Mouse (Mus musculus) forebrain, postnatal 0 days (tissue): Measurements from ENCODE around the gene Palm. TPM values are rescaled to one million over a fixed set of nuclear protein-coding genes. Genes with fewer than 3 reads are reported as not detected.
A peak's percentile ranks its signal among the peaks of the same experiment; 100 is the strongest.

ENCODE experiments used
- ATAC-seq: fragments of 200-750 bp; cut with Nextera tagmentation; 2 replicates; pipeline ENCODE4 v1.8.0; 2017; ENCODE audit warnings: mild to moderate bottlenecking, moderate library complexity
- DNase-seq: peaks from one replicate; pipeline ENCODE4 v3.0.0-alpha.2; 2015
- H3K27ac ChIP-seq: fragments of 300-500 bp; sonication (generic); 2 replicates; pipeline ENCODE4 v1.5.1; 2014; ENCODE audit warnings: low read depth, mild to moderate bottlenecking, antibody characterized with exemption, low read length, moderate library complexity, mixed read lengths
- H3K27me3 ChIP-seq: fragments of 300-500 bp; sonication (generic); 2 replicates; pipeline ENCODE4 v1.6.1; 2014; ENCODE audit warnings: mild to moderate bottlenecking, low read length, mixed read lengths; ENCODE audit not compliant: insufficient read depth
- H3K36me3 ChIP-seq: fragments of 300-500 bp; sonication (generic); 2 replicates; pipeline ENCODE4 v1.6.1; 2014; ENCODE audit warnings: mild to moderate bottlenecking, moderate library complexity; ENCODE audit not compliant: insufficient read depth
- H3K4me1 ChIP-seq: fragments of 300-500 bp; sonication (generic); 2 replicates; pipeline ENCODE4 v1.6.1; 2014; ENCODE audit warnings: antibody characterized with exemption; ENCODE audit not compliant: insufficient read depth
- H3K4me2 ChIP-seq: fragments of 300-500 bp; sonication (generic); 2 replicates; pipeline ENCODE4 v1.6.1; 2014; ENCODE audit warnings: low read depth, mild to moderate bottlenecking, moderate library complexity
- H3K4me3 ChIP-seq: fragments of 300-500 bp; sonication (generic); 2 replicates; pipeline ENCODE4 v1.5.1; 2014; ENCODE audit warnings: low read depth, low read length, mixed read lengths
- H3K9ac ChIP-seq: fragments of 300-500 bp; sonication (generic); 2 replicates; pipeline ENCODE4 v1.6.1; 2014; ENCODE audit warnings: mild to moderate bottlenecking
- H3K9me3 ChIP-seq: fragments of 300-500 bp; sonication (generic); 2 replicates; pipeline ENCODE4 v1.6.1; 2016; ENCODE audit warnings: low read length
- CTCF ChIP-seq: sonication (generic); IDR thresholded peaks from 2 replicates; pipeline ENCODE4 v1.5.1; 2016; ENCODE audit warnings: antibody characterized with exemption, control low read depth, low read depth
- WGBS: fragments of 180-500 bp; shearing (Covaris S2); extraction: QIAGEN DNeasy Blood & Tissue Kit; methylation state at CpG from one replicate; pipeline ENCODE4 v1.1.7; 2014; 5-methylcytosine and 5-hydroxymethylcytosine counted together
- polyA plus RNA-seq: library from polyadenylated mRNA; unstranded; fragments of >200 nt; fragmentation: Nextera tagmentation; extraction: Ambion mirVana; gene quantifications from 2 replicates; pipeline ENCODE4 v1.2.1, GENCODE M21; 2015
- total RNA-seq: library from RNA; depleted of rRNA; stranded (reverse); fragments of >200 nt; gene quantifications from 2 replicates; pipeline ENCODE4 v1.2.3, GENCODE M21; 2014

The Palm gene
- total and polyA plus RNA-seq, 2 experiments from 2014 or later: 154 to 365 TPM

DNA sequence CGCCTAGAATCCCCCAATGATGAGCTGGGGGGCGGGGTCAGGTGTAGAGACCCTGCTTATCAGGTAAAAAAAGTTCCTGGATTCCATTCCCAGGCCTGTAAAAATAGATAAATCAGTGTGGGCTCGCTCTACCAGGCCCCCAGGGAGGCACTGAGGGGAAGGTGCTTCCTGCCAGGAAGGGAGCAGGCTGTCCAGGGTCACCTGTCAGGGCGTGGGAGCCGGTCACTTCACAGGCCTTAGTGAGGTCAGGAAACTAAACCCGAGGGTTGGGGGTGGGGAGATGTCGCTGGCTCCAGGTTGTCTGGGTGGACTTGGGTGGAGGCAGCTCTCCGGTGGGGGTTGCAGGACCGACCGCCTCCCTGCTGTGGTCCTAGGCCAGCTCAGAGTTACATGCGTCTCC is 12.3 kb downstream of the Palm start:
- Histone ChIP-seq H3K27me3 (no peaks in the 10 kb centered on the region), H3K27ac (no peak overlapping the region), H3K4me2 (no peak overlapping the region), H3K9ac (no peak overlapping the region), H3K4me1 (peaks cover 32% of the 10 kb centered on the region), H3K9me3 (no peaks in the 10 kb centered on the region), H3K36me3 (peaks cover 35% of the 10 kb centered on the region), H3K4me3 (no peak overlapping the region)
- DNase-seq (no peak), ATAC-seq (no peak)
- 79% methylated on average over 11 of the region's 11 CpGs for WGBS
- no peak for TF ChIP-seq CTCF

DNA sequence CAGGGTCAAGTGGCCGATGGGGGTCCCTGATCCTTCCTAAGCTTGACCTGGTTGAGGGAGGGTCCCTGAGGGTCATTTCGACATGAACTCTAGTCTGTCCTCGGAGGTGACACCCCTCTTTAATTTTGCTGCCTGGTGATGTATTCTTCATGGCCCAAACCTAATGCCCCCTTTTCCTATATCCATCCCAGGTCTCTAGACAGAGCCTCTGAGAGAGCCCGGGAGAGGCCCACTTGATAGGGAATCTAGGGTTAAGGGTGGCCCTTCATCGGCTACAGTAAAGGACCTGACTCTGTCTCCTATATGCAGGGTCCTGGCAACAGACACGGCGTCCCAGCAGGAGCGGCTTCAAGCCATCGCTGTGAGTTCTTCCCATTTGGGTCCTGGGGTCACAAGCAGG is 13.0 kb downstream of the Palm start:
- Histone ChIP-seq H3K27ac (no peak overlapping the region), H3K36me3 (peaks cover 42% of the 10 kb centered on the region), H3K4me3 (no peak overlapping the region), H3K4me1 (peaks cover 32% of the 10 kb centered on the region), H3K9me3 (no peaks in the 10 kb centered on the region), H3K9ac (no peak overlapping the region), H3K4me2 (no peak overlapping the region), H3K27me3 (no peaks in the 10 kb centered on the region)
- DNase-seq (no peak), ATAC-seq (no peak)
- TF ChIP-seq CTCF: no peak
- 87% methylated on average over 9 of the region's 9 CpGs for WGBS

DNA sequence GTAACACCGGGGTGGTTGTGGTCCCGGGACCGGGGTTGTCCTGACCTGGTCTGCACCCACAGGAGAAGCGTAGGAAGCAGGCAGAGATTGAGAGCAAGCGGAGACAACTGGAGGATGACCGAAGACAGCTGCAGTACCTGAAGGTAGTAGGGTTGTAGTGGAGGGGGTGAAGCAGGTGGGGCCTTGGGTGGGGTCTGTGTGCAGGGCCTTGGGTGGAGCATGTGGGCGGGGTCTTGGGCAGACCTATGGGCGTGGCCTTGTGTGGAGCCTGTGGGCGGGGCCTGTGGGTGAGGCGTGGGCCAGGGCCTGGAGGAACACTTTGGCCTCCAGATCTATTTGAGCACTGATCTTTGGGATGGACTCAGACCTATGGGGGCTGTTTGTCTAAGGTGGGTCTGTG is 13.6 kb downstream of the Palm start:
- Histone ChIP-seq H3K9ac (no peak overlapping the region), H3K4me2 (no peak overlapping the region), H3K27ac (no peak overlapping the region), H3K4me3 (no peak overlapping the region), H3K4me1 (peaks cover 26% of the 10 kb centered on the region), H3K27me3 (no peaks in the 10 kb centered on the region), H3K9me3 (no peaks in the 10 kb centered on the region), H3K36me3 (peaks cover 42% of the 10 kb centered on the region)
- DNase-seq (no peak), ATAC-seq (no peak)
- no peak for TF ChIP-seq CTCF
- 85% methylated on average over 10 of the region's 10 CpGs for WGBS

DNA sequence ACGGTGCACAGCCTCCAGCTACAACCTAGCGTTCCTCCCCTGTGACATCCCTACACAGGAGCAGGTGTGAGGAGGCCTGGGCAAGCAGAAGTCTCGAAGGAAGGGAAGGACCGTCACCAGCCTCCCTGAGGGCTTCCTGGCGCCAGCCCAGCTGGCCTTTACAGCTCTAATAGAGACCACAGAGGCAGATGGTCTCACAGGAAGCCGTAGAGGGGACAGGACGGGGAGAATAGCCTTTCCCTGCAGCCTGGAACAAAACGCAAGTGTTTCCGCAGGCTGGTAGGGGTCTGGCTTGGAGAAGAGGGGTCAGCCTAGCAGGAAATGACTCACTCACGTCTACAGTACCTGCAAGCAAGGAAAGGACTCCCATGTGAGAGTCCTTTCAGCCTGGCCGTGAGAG is 14.5 kb downstream of the Palm start:
- no peak overlapping the region for H3K4me3 ChIP-seq
- H3K27me3 ChIP-seq: no peaks in the 10 kb centered on the region
- H3K27ac ChIP-seq: no peak overlapping the region
- no peak for TF ChIP-seq CTCF
- H3K36me3 ChIP-seq: peaks cover 47% of the 10 kb centered on the region
- no peak overlapping the region for H3K4me2 ChIP-seq
- WGBS: 73% methylated on average over 11 of the region's 11 CpGs
- H3K4me1 ChIP-seq: peaks cover 18% of the 10 kb centered on the region
- DNase-seq: no peak
- ATAC-seq: no peak
- H3K9ac ChIP-seq: no peak overlapping the region
- H3K9me3 ChIP-seq: no peaks in the 10 kb centered on the region

DNA sequence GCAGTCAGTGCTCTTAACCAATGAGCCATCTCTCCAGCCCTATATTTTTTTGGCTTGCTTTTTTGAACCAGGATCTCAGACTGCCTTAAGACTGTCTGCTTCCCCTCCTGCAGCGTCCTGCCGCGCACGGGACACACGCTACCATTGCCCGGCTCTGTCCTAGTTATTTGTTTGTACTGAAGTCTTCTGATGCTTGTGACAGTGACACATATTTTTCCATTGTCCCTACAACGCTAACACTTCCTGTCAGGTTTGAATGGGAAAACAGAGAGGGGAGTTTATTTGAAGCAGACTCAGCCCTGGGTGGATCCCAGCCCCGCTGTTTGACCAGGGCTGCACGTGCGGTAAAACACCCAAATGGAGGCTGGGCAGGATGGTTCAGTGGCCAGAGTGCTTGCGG is 15.4 kb downstream of the Palm start:
- H3K4me1 ChIP-seq: peaks cover 9% of the 10 kb centered on the region
- H3K9ac ChIP-seq: no peak overlapping the region
- no peaks in the 10 kb centered on the region for H3K9me3 ChIP-seq
- TF ChIP-seq CTCF: no peak
- 88% methylated on average over 11 of the region's 11 CpGs for WGBS
- no peak overlapping the region for H3K4me2 ChIP-seq
- H3K36me3 ChIP-seq: peaks cover 52% of the 10 kb centered on the region
- H3K4me3 ChIP-seq: no peak overlapping the region
- no peak overlapping the region for H3K27ac ChIP-seq
- H3K27me3 ChIP-seq: no peaks in the 10 kb centered on the region
- ATAC-seq: no peak
- no peak for DNase-seq

DNA sequence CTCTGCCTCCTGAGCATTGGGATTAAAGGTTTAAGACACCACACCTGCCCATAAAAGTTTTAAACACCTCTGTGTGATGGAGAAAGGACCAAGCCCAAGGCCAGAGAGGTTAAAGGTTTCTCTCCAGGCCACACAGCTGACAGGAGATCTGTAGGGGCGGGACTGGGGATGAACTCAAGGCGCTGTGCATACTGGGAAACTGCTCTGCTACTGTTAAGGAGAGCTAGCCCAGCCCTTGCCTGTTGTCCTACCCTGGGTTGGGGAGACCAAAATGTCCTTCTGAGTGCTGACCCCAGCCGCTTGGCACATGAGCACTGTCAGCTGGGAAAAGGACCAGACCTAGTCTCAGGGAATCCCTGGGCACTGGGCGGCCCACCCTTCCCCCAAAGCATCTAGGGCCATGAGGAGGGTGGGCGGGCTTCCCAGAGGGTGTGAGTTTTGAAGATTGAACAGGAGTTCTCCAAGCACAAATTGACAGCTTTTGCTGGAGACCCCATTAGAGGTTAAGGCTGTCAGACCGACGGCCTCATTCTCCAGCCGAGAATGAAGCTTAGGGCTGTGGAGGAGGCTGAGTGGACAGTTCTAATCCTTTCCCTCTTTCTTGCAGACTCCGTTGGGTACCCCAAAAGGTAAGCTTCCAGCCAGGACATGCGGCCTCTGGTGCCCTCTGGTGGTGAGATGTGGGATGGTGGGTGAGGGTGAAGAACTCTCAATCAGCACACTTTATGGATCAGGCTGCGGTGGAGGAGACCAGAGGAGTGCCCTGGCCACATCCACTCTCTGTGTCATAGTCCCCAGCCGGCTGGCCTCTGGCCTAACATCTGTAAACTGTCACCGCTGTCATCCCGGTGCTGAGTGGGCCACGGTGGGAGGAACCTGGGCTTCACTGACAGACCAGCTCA is 18.6 kb downstream of the Palm start:
- TF ChIP-seq CTCF: peak; percentile 98
- H3K4me1 ChIP-seq: no peaks in the 10 kb centered on the region
- H3K27ac ChIP-seq: no peak overlapping the region
- DNase-seq: peak; percentile 91
- peak; percentile 74 for ATAC-seq
- no peaks in the 10 kb centered on the region for H3K27me3 ChIP-seq
- H3K36me3 ChIP-seq: peaks cover 72% of the 10 kb centered on the region
- no peak overlapping the region for H3K9ac ChIP-seq
- no peak overlapping the region for H3K4me3 ChIP-seq
- H3K9me3 ChIP-seq: no peaks in the 10 kb centered on the region
- H3K4me2 ChIP-seq: no peak overlapping the region
- WGBS: 30% methylated on average over 15 of the region's 15 CpGs

DNA sequence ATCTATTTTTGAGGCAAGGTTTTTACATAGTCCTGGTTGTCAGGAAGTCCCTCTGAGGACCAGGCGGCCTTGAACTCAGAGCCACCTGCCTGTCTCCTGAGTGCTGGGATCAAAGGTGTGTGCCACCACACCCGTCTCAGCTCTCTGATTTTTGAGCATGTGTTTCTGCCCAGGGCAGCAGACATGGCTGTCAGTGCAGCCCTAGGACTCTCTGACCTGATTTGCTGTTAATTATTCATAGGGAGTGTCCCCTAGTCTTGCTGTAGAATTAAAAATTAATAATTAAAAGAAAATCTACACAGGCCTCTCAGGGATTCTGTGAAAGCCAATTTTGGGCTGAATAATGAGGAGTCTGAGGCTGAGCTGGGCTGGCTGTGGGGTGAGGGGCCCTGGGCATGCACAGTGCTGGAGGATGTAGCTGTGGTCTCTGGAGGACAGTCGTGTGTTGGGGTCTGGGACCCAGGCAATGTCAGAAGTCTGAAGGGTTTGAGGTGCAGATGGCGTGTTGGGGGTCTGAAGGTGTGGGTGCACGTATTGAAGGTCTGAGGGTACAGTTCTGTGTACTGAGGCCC is 21.0 kb downstream of the Palm start:
- no peak for DNase-seq
- no peak for ATAC-seq
- H3K4me3 ChIP-seq: no peak overlapping the region
- 90% methylated on average over 5 of the region's 5 CpGs for WGBS
- H3K27ac ChIP-seq: no peak overlapping the region
- H3K9me3 ChIP-seq: no peaks in the 10 kb centered on the region
- no peak overlapping the region for H3K4me2 ChIP-seq
- TF ChIP-seq CTCF: no peak
- no peak overlapping the region for H3K9ac ChIP-seq
- H3K36me3 ChIP-seq: peaks cover 63% of the 10 kb centered on the region
- H3K27me3 ChIP-seq: no peaks in the 10 kb centered on the region
- H3K4me1 ChIP-seq: no peaks in the 10 kb centered on the region
